Mouse (Mus musculus) forebrain, embryonic 14.5 days (tissue): Measurements from ENCODE around the gene Camk2g. TPM values are rescaled to one million over a fixed set of nuclear protein-coding genes. Genes with fewer than 3 reads are reported as not detected.
A peak's percentile ranks its signal among the peaks of the same experiment; 100 is the strongest.

Source experiments
- ATAC-seq: fragments of 200-750 bp; cut with Nextera tagmentation; 2 replicates; pipeline ENCODE4 v1.8.0; 2017; ENCODE audit warnings: mild to moderate bottlenecking, moderate library complexity
- DNase-seq: peaks from one replicate; pipeline ENCODE4 v3.0.0-alpha.2; 2015; ENCODE audit warnings: low spot score
- H3K27ac ChIP-seq: fragments of 300-500 bp; sonication (generic); 2 replicates; pipeline ENCODE4 v1.5.1; 2014; ENCODE audit warnings: low read depth, mild to moderate bottlenecking, control low read depth, low read length, moderate library complexity
- H3K27me3 ChIP-seq: fragments of 300-500 bp; sonication (generic); replicated peaks from 2 replicates; pipeline ENCODE4 v1.6.1; 2014; ENCODE audit warnings: low read length, control low read depth, mixed read lengths; ENCODE audit not compliant: control insufficient read depth, insufficient read depth
- H3K36me3 ChIP-seq: fragments of 300-500 bp; sonication (generic); 2 replicates; pipeline ENCODE4 v1.6.1; 2014; ENCODE audit warnings: low read length, control low read depth; ENCODE audit not compliant: control insufficient read depth, insufficient read depth
- H3K4me1 ChIP-seq: fragments of 300-500 bp; sonication (generic); 2 replicates; pipeline ENCODE4 v1.6.1; 2014; ENCODE audit warnings: antibody characterized with exemption, low read length, control low read depth; ENCODE audit not compliant: control insufficient read depth, insufficient read depth
- H3K4me2 ChIP-seq: fragments of 300-500 bp; sonication (generic); 2 replicates; pipeline ENCODE4 v1.6.1; 2014; ENCODE audit warnings: mild to moderate bottlenecking, control low read depth, low read length
- H3K4me3 ChIP-seq: fragments of 300-500 bp; sonication (generic); 2 replicates; pipeline ENCODE4 v1.5.1; 2014; ENCODE audit warnings: low read depth, low read length, control low read depth
- H3K9ac ChIP-seq: fragments of 300-500 bp; sonication (generic); 2 replicates; pipeline ENCODE4 v1.6.1; 2014; ENCODE audit warnings: mild to moderate bottlenecking, low read length, control low read depth, moderate library complexity
- H3K9me3 ChIP-seq: fragments of 300-500 bp; sonication (generic); replicated peaks from 2 replicates; pipeline ENCODE4 v1.6.1; 2016; ENCODE audit warnings: low read length, control low read depth, mixed read lengths; ENCODE audit not compliant: control insufficient read depth
- WGBS: fragments of 180-500 bp; shearing (Covaris S2); extraction: QIAGEN DNeasy Blood & Tissue Kit; methylation state at CpG from one replicate; pipeline ENCODE4 v1.1.7; 2014; 5-methylcytosine and 5-hydroxymethylcytosine counted together
- polyA plus RNA-seq: library from polyadenylated mRNA; unstranded; fragments of >200 nt; fragmentation: Nextera tagmentation; extraction: Ambion mirVana; gene quantifications from 2 replicates; pipeline ENCODE4 v1.2.1, GENCODE M21; 2014

Camk2g gene
- polyA plus RNA-seq: 82.6 and 110 TPM in 2 replicates

DNA sequence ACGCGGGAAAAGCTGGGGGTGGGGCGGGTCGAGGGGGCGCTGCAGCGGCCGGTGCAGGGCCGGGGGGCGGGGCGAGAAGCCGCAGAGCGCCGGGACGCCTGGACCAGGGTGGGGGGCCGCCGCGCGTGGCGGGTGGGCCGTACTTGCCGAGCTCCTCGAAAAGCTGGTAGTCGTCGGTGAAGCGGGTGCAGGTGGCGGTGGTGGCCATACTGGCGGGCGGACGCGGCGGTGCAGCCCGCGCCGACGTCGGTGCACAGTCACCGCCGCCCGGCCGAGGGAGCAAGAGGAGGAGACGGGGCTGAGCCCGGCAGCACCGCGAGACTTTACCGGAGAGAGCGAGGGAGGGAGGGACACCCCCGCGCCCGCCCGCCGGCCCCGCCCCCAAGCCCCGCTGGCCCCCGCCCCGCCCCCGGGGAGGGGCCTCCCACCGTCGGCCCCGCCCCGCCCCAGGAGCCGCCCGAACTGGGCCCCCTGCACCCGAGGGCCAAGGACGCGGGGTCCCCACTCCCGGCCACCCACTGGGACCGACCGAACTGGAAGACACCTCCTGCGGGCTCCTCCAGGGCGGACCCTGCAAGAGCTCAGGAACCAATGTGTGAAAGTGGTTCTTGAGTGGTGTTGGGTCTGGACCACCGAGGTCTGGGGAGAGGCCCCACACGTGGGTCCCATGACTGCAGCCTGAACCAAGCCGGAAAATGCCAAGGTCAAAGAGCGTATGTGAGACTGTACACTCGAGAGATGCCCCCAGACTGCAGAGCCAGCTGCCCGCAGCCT lies at the start of gene Camk2g:
Gene Camk2g, minus strand, starts transcription at position 331 of the 774 bp plus-strand sequence.
- peak within 1 kb of the TSS; percentile 72 for H3K27ac ChIP-seq
- H3K27me3 ChIP-seq: no peaks in the 10 kb centered on the region
- H3K4me2 ChIP-seq: peak within 1 kb of the TSS; percentile 84
- peaks cover 7% of the 10 kb centered on the region for H3K4me1 ChIP-seq
- H3K36me3 ChIP-seq: peaks cover 21% of the 10 kb centered on the region
- ATAC-seq (peak; percentile 89), DNase-seq (peak; percentile 87)
- peak within 1 kb of the TSS; percentile 80 for H3K4me3 ChIP-seq
- WGBS: under 1% methylated on average over 41 of the region's 76 CpGs
- peak within 1 kb of the TSS; percentile 80 for H3K9ac ChIP-seq
- no peaks in the 10 kb centered on the region for H3K9me3 ChIP-seq

DNA sequence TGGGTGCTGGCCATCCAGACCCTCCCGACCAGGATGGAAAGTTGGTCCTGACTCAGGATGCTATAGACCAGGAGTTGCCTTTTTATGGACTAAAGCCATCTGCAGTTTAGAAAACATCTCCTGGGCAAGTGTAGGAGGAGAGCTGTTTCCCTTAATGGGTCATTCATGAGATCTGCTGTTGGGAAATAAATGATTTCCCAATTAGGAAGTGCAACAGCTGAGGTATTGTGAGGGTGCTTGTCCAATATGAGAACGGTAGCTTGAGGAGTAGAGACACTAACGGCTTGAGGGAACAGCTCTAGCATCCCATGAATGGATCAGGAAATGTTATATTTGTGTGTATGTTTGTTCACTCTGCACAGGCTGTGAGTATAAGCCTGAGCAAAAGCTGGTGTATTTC lies 48.7 kb upstream of the Camk2g start:
- H3K27me3 ChIP-seq: no peaks in the 10 kb centered on the region
- no peaks in the 10 kb centered on the region for H3K9me3 ChIP-seq
- no peak overlapping the region for H3K27ac ChIP-seq
- no peak for DNase-seq
- 74% methylated on average over 3 of the region's 3 CpGs for WGBS
- no peak overlapping the region for H3K9ac ChIP-seq
- H3K36me3 ChIP-seq: no peaks in the 10 kb centered on the region
- H3K4me3 ChIP-seq: no peak overlapping the region
- H3K4me1 ChIP-seq: no peaks in the 10 kb centered on the region
- ATAC-seq: no peak
- H3K4me2 ChIP-seq: no peak overlapping the region

DNA sequence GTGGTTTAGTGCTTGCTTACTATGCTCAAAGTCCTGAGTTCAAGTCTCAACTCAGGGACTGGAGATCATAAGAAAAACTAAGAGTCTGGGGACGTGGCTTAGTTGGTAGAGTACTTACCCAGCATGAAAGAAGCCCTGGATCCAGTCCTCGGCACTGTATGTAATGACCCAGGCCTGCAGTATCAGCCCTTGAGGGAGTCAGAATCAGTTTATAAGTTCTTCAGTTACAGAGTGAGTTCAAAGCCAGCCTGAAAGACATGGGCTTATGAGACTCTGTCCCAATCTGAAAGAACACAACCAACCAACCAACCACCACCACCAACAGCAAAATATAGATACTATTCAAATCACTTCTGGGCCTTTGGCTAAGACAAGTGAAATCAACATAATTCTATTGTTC lies 47.6 kb upstream of the Camk2g start:
- WGBS: 80% methylated on average over 2 of the region's 2 CpGs
- ATAC-seq (no peak), DNase-seq (no peak)
- Histone ChIP-seq H3K27me3 (no peaks in the 10 kb centered on the region), H3K9ac (no peak overlapping the region), H3K36me3 (no peaks in the 10 kb centered on the region), H3K9me3 (no peaks in the 10 kb centered on the region), H3K4me3 (no peak overlapping the region), H3K4me1 (0 out of 2 replicates have a peak, but pooled peaks cover 5% of the 10 kb centered on the region), H3K27ac (no peak overlapping the region), H3K4me2 (no peak overlapping the region)

DNA sequence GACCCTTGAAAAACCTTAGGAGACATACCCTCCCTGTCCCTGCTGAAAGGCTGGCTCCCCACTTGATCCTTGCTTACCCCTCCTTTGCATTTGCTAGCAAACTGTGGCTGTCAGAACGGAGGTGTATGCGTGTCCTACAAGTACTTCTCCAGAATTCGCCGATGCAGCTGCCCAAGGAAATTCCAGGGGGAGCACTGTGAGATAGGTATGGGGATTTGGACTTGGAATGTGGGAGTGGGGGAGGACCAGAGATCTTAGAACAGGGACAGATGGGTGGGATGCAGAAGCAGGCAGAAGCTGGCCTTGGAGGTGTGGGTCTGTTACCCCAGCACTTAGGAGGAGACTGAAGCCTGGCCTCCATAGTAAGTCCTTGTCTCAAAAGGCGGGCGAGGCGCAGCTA lies 43.8 kb upstream of the Camk2g start:
- Histone ChIP-seq H3K27ac (no peak overlapping the region), H3K4me3 (no peak overlapping the region), H3K4me1 (peaks cover 8% of the 10 kb centered on the region; the same call in 1 of the 2 replicates), H3K4me2 (no peak overlapping the region), H3K9me3 (no peaks in the 10 kb centered on the region), H3K9ac (no peak overlapping the region), H3K36me3 (no peaks in the 10 kb centered on the region), H3K27me3 (no peaks in the 10 kb centered on the region)
- 70% methylated on average over 7 of the region's 7 CpGs for WGBS
- DNase-seq: no peak
- no peak for ATAC-seq

DNA sequence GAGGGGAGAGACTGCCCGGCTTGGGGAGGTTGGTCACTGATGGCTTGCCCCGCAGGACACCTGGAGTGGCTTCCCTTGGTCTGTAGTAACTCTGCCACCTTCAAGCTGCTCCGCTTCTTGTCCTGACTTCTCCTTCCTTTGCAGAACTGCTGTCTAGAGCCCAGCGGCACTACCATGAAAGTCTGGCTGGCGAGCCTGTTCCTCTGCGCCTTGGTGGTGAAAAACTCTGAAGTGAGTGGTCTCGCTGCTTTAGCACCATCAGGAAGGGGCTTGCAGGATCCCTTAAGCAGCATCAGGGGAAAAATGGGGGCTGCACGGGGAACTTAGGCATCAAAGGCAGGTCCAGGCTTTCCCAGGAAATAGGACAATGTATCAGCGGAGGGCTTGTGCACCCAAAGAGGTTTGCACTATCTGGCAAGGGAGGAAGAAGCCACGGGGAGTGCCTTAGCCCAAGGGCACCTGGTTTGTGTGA lies 43.1 kb upstream of the Camk2g start:
- H3K27ac ChIP-seq: no peak overlapping the region
- 4% methylated on average over 10 of the region's 10 CpGs for WGBS

DNA sequence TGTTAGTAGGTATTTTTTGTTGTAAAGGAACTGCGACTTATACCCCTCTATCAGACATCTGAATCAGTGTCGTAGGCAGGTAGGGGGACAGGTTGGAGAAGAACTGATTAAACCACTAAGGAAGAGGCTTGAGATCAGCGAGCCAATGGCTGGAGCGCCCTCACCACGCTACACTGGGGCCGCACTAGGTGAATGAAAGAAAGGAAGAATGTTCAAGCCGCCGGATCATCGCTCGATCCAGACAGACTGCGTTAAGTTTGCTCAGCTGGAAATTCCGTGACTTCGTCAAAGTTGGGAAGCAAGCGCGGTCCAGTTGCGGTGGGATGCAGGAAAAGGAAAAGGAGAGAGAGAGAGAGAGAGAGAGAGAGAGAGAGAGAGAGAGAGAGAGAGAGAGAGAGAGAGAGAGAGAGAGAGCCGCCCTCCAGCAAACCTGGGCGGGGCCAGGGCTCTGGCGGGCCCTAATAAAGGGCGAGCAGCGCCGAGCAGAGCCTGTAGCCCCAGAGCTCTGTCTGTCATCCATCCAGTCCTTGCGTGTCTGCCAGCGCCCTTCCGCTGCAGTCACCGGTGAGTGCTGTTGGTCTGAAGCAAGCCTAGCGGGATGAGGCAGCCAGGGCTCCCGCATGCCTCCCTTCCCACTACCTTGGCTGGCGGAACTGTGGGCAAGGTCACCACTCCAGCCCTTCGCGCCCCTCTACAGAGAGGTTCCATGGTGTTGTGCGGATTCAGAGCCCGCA lies 42.5 kb upstream of the Camk2g start, which contains the start of gene Plau:
Gene Plau, plus strand, starts transcription at position 490 of the 734 bp plus-strand sequence.
- H3K36me3 ChIP-seq: no peaks in the 10 kb centered on the region
- no peak within 1 kb of the TSS for H3K27ac ChIP-seq
- H3K27me3 ChIP-seq: no peaks in the 10 kb centered on the region
- H3K4me1 ChIP-seq: peaks cover 8% of the 10 kb centered on the region; the same call in 1 of the 2 replicates
- H3K4me3 ChIP-seq: peak within 1 kb of the TSS; percentile 34
- WGBS: under 1% methylated on average over 32 of the region's 33 CpGs
- ATAC-seq (peak; percentile 91), DNase-seq (peak; percentile 75)
- H3K4me2 ChIP-seq: peak within 1 kb of the TSS; percentile 83
- H3K9me3 ChIP-seq: no peaks in the 10 kb centered on the region
- peak within 1 kb of the TSS; percentile 70 for H3K9ac ChIP-seq

More for the DNA sequence above, 43.1 kb upstream of the Camk2g start:
- Histone ChIP-seq H3K9ac (peak overlapping the region; percentile 70), H3K4me2 (peak overlapping the region; percentile 83), H3K4me3 (peak overlapping the region; percentile 34), H3K9me3 (no peaks in the 10 kb centered on the region), H3K27me3 (no peaks in the 10 kb centered on the region), H3K4me1 (peaks cover 8% of the 10 kb centered on the region; the same call in 1 of the 2 replicates), H3K36me3 (no peaks in the 10 kb centered on the region)
- DNase-seq (no peak), ATAC-seq (peak; percentile 32; the same call in 1 of the 2 replicates)

DNA sequence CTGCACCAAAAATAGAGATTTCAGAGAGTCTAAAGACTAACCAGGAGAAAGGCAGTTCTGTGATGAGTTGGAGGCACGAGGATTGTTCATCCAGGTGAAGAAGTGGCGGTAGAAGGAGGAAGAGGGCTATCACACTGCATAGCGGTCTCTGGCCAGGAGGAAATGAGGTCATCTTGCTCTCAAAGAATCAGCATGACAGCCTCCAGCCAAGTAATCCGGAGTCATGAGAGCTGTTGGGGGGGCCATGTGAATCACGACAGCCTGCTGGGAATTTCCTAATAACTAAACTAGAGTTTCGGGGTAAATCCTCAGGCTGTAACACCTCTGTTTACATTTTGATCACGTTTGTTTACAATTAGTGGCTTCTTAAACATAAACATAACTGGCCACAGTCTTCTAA lies 40.2 kb upstream of the Camk2g start:
- no peak overlapping the region for H3K27ac ChIP-seq

DNA sequence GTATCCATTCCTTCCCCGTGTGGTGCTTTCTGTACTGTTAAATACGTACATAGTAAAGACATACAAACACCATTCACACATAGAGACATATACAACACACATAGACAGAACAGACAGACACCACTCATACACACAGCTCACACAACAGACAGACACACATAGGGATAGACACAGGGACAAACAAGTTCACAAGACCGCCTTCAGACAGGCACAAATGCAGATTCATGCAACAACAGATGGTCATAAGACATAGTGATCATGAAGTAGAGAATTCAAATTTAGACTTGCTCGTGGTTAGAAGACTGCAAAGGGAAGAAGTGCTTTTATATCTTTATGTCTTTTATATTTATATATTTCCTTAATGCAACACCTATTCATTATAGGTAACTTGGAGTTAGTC lies 39.6 kb upstream of the Camk2g start:
- no peaks in the 10 kb centered on the region for H3K9me3 ChIP-seq
- H3K4me2 ChIP-seq: no peak overlapping the region
- no peaks in the 10 kb centered on the region for H3K36me3 ChIP-seq
- no peak overlapping the region for H3K4me3 ChIP-seq
- H3K27me3 ChIP-seq: no peaks in the 10 kb centered on the region
- 93% methylated on average over 4 of the region's 4 CpGs for WGBS
- no peak overlapping the region for H3K9ac ChIP-seq
- H3K27ac ChIP-seq: no peak overlapping the region
- DNase-seq: no peak
- peaks cover 8% of the 10 kb centered on the region; the same call in 1 of the 2 replicates for H3K4me1 ChIP-seq
- no peak for ATAC-seq

More for the DNA sequence above, 40.2 kb upstream of the Camk2g start:
- H3K9ac ChIP-seq: no peak overlapping the region
- H3K4me2 ChIP-seq: no peak overlapping the region
- no peaks in the 10 kb centered on the region for H3K27me3 ChIP-seq
- no peak overlapping the region for H3K4me3 ChIP-seq
- peaks cover 8% of the 10 kb centered on the region; the same call in 1 of the 2 replicates for H3K4me1 ChIP-seq
- no peak for DNase-seq
- WGBS: 67% methylated on average over 7 of the region's 7 CpGs
- ATAC-seq: no peak
- no peaks in the 10 kb centered on the region for H3K36me3 ChIP-seq
- no peaks in the 10 kb centered on the region for H3K9me3 ChIP-seq
